Comparison of ENCODE assay signal across 8 mouse cellular contexts in genomic region chr10:61275669-61276110, GRCm38 (mm10). TPM values are rescaled to one million over a fixed set of nuclear protein-coding genes. Genes with fewer than 3 reads are reported as not detected.
DNase-seq lines count a peak whose midpoint lies in the region; ATAC-seq and TF ChIP-seq lines count a peak whose summit lies in the region.

No protein-coding gene starts in this region.

- no peak for DNase-seq in frontal cortex, postnatal 25 days (ENCODE audit: low spot score in 2 of 2)
- no peak for DNase-seq in ES-E14 (ENCODE audit: low read depth, low spot score)
- DNase-seq in embryonic facial prominence, embryonic 10.5 days (ENCODE audit: low spot score): peak; percentile 62
- no peak for DNase-seq in lung, adult 2 months
- peak; percentile 30 for DNase-seq in retina, adult 2 months (ENCODE audit: low read depth, low spot score)

- H3K27me3 ChIP-seq in embryonic facial prominence, embryonic 10.5 days (replicated peaks; ENCODE audit: low read depth, poor library complexity, severe bottlenecking): peaks cover 46% of the 10 kb centered on the region
- H3K27me3 ChIP-seq in hindbrain, embryonic 16.5 days (replicated peaks; ENCODE audit: control insufficient read depth, insufficient read depth, low read length): peaks cover 3% of the 10 kb centered on the region; the same call in 1 of the 2 replicates

- peak; percentile 77 for ATAC-seq in frontal cortex, adult (ENCODE audit: low TSS enrichment)
- peak; percentile 59; the same call in 1 of the 2 replicates for ATAC-seq in hindbrain, embryonic 16.5 days
- no peak for ATAC-seq in erythroblast, adult 5-6 weeks (replicated peaks; ENCODE audit: low FRiP score, poor library complexity, severe bottlenecking)

- no peak for TF ChIP-seq POLR2A in lung, adult 2 months (IDR thresholded peaks at IDR 0.05; ENCODE audit: borderline replicate concordance, extremely low read depth, low read depth, low read length)

- H3K4me2 ChIP-seq in hindbrain, embryonic 16.5 days (ENCODE audit: low read length): no peak overlapping the region

- 0 out of 4 replicates have a peak overlapping the region, but pooled peaks of 1 of the 2 experiments have one; percentile 23 for H3K4me3 ChIP-seq in ES-E14 (ENCODE audit: insufficient read depth in 1 of 2, low read depth in 1 of 2, low read length in 2 of 2, poor library complexity in 1 of 2, severe bottlenecking in 1 of 2)
- H3K4me3 ChIP-seq in embryonic facial prominence, embryonic 10.5 days: peak overlapping the region; percentile 19; the same call in 1 of the 2 replicates
- H3K4me3 ChIP-seq in hindbrain, embryonic 16.5 days (ENCODE audit: low read length): no peak overlapping the region
- no peak overlapping the region for H3K4me3 ChIP-seq in lung, adult 2 months (replicated peaks; ENCODE audit: extremely low read depth, low read depth, low read length)

- H3K27ac ChIP-seq in ES-E14 (ENCODE audit: insufficient read depth, low read depth, low read length, poor library complexity, severe bottlenecking): 0 out of 2 replicates have a peak overlapping the region, but pooled peaks have one; percentile 15
- no peak overlapping the region for H3K27ac ChIP-seq in embryonic facial prominence, embryonic 10.5 days (replicated peaks)
- H3K27ac ChIP-seq in hindbrain, embryonic 16.5 days (ENCODE audit: low read depth, low read length): no peak overlapping the region

- H3K9me3 ChIP-seq in ES-E14 (ENCODE audit: control insufficient read depth, insufficient read depth, low read depth, low read length): no peaks in the 10 kb centered on the region
- no peaks in the 10 kb centered on the region for H3K9me3 ChIP-seq in embryonic facial prominence, embryonic 10.5 days
- no peaks in the 10 kb centered on the region for H3K9me3 ChIP-seq in hindbrain, embryonic 16.5 days (ENCODE audit: control insufficient read depth, low read length)

- in situ Hi-C loops in ES-E14 (cut with MboI; ENCODE audit: low sequenced_read_pairs in 2 of 2, unreplicated experiment in 2 of 2): no loop called here

- H3K4me1 ChIP-seq in ES-E14 (ENCODE audit: control insufficient read depth in 2 of 2, insufficient read depth in 2 of 2, low read length in 2 of 2, poor library complexity in 1 of 2): peaks cover 3 to 11% of the 10 kb centered on the region in 2 experiments; a peak in 3 of 4 replicates
- H3K4me1 ChIP-seq in embryonic facial prominence, embryonic 10.5 days: peaks cover 47% of the 10 kb centered on the region
- H3K4me1 ChIP-seq in hindbrain, embryonic 16.5 days (ENCODE audit: control insufficient read depth, insufficient read depth, low read depth, low read length): peaks cover 7% of the 10 kb centered on the region
- H3K4me1 ChIP-seq in lung, adult 2 months (ENCODE audit: control insufficient read depth, insufficient read depth, low read length): peaks cover 4% of the 10 kb centered on the region; the same call in 1 of the 2 replicates

- TF ChIP-seq CTCF in lung, adult 2 months (IDR thresholded peaks at IDR 0.05; ENCODE audit: insufficient read depth, low read length): peak; percentile 80

- 5% methylated on average over 5 of the region's 5 CpGs for WGBS in embryonic facial prominence, embryonic 10.5 days
- 3% methylated on average over 5 of the region's 5 CpGs for WGBS in hindbrain, embryonic 16.5 days
- WGBS in lung, adult 2 months: 6% methylated on average over 5 of the region's 5 CpGs

- no peaks in the 10 kb centered on the region for H3K36me3 ChIP-seq in ES-E14 (ENCODE audit: control insufficient read depth, insufficient read depth, low read length, poor library complexity, severe bottlenecking)
- H3K36me3 ChIP-seq in embryonic facial prominence, embryonic 10.5 days (replicated peaks): no peaks in the 10 kb centered on the region
- H3K36me3 ChIP-seq in hindbrain, embryonic 16.5 days (ENCODE audit: control insufficient read depth, insufficient read depth, low read length): no peaks in the 10 kb centered on the region

- no peak overlapping the region for H3K9ac ChIP-seq in ES-E14 (ENCODE audit: insufficient read depth, low read depth, low read length, poor library complexity, severe bottlenecking)
- H3K9ac ChIP-seq in hindbrain, embryonic 16.5 days (ENCODE audit: low read depth, low read length): no peak overlapping the region

TF ChIP-seq in ES-E14, 5 proteins besides CTCF, POLR2A, EP300 and RAD21:
- TF ChIP-seq HCFC1 (IDR thresholded peaks at IDR 0.05; ENCODE audit: borderline replicate concordance, insufficient read depth, low read length) (no peak), ZNF384 (IDR thresholded peaks at IDR 0.05; ENCODE audit: low read depth, low read length) (no peak), MAFK (IDR thresholded peaks at IDR 0.05; ENCODE audit: insufficient read depth, low read depth, low read length) (no peak), ZC3H11A (IDR thresholded peaks at IDR 0.05; ENCODE audit: borderline replicate concordance, low read depth, low read length) (peak; percentile 56; the same call in 1 of the 2 replicates)

RNA-seq across cellular contexts. Expression of gene Adamts14, which starts 2.5 kb away (rescaled TPM):
- 7.4 and 22.9 TPM in 2 replicates for total RNA-seq in ES-E14 (2012; rRNA removed)
- 0.40 and 0.42 TPM in 2 replicates for polyA plus RNA-seq in embryonic facial prominence, embryonic 10.5 days (2016; fragmentation: Nextera tagmentation; extraction: Ambion mirVana)
- polyA plus RNA-seq in hindbrain, embryonic 16.5 days (2015; fragmentation: Nextera tagmentation; extraction: Ambion mirVana): 0.29 and 0.55 TPM in 2 replicates
- 3.6 TPM in 2 replicates for polyA plus RNA-seq in lung, adult 2 months (2012; rRNA removed)
- 0.21 TPM in 1 of 2 replicates, not detected in the other for total RNA-seq in erythroblast, adult 5-6 weeks (2015; ENCODE audit: low replicate concordance)
- total RNA-seq in erythroblast, adult 5-6 weeks (2017; ENCODE audit: low replicate concordance): not detected in 2 replicates

RNA-seq across cellular contexts. Expression of gene Prf1, which starts 21.9 kb away (rescaled TPM):
- total RNA-seq in ES-E14 (2012; rRNA removed): not detected in 2 replicates
- not detected in 2 replicates for polyA plus RNA-seq in embryonic facial prominence, embryonic 10.5 days (2016; fragmentation: Nextera tagmentation; extraction: Ambion mirVana)
- 0.07 TPM in 1 of 2 replicates, not detected in the other for polyA plus RNA-seq in hindbrain, embryonic 16.5 days (2015; fragmentation: Nextera tagmentation; extraction: Ambion mirVana)
- 6.2 and 8.0 TPM in 2 replicates for polyA plus RNA-seq in lung, adult 2 months (2012; rRNA removed)
- total RNA-seq in erythroblast, adult 5-6 weeks (2015; ENCODE audit: low replicate concordance): not detected in 2 replicates
- total RNA-seq in erythroblast, adult 5-6 weeks (2017; ENCODE audit: low replicate concordance): not detected in 2 replicates

Comparison
In these comparisons a context has a peak if more than half of its experiments do, and no peak if none do; other contexts are left out.
1. DNase-seq: peak in embryonic facial prominence, embryonic 10.5 days (single experiment) and retina, adult 2 months (single experiment); none in frontal cortex, postnatal 25 days (0 of 2), ES-E14 (single experiment) and lung, adult 2 months (single experiment).